Mouse (Mus musculus) ZHBTc4 (cell line): ENCODE measurements at regions not wholly inside any gene's neighbourhood (a gene's known extent, or its start where the extent isn't known, plus 50 kb on each side); places are given as distances from the start of the nearest gene placed in this dataset.
A peak's percentile ranks its signal among the peaks of the same experiment; 100 is the strongest.

Source experiments
- DNase-seq: peaks from one replicate; pipeline ENCODE4 v3.0.0-alpha.2; 2011; ENCODE audit warnings: low read depth, low spot score

GRCm38 (mm10) chr7:93136061-93136460 lies 56.4 kb downstream of the Fam181b start:
- no peak for DNase-seq

- DNase-seq, result peak; percentile 44
These were observed 67.7 kb downstream of the Fam181b start for GRCm38 (mm10) chr7:93147379-93147778.

GRCm38 (mm10) chr7:93151321-93151720 lies 71.7 kb downstream of the Fam181b start:
- peak; percentile 49 for DNase-seq

- DNase-seq, result no peak
These were observed 117.4 kb downstream of the Fam181b start for GRCm38 (mm10) chr7:93197106-93197505.
